Mouse (Mus musculus) cerebellum, postnatal 36 days (tissue): ENCODE data around the gene Gm28360.
"Not testable (repeated sequence)": the region's sequence is repeated elsewhere in the genome, so short reads cannot be mapped to it uniquely, and the experiment has no call there.

ENCODE experiments used
- DNase-seq, 2 experiments: peaks; one replicate each; pipeline ENCODE4 v3.0.0; 2021 to 2022; ENCODE audit warnings: mixed read lengths in 2 of 2

Gm28360 gene

GRCm38 (mm10) chr1:117829781-117830180 is at the start of gene Gm28360:
Gene Gm28360 (plus strand): TSS chr1:117830081.
- DNase-seq, result not testable (repeated sequence)

DNA sequence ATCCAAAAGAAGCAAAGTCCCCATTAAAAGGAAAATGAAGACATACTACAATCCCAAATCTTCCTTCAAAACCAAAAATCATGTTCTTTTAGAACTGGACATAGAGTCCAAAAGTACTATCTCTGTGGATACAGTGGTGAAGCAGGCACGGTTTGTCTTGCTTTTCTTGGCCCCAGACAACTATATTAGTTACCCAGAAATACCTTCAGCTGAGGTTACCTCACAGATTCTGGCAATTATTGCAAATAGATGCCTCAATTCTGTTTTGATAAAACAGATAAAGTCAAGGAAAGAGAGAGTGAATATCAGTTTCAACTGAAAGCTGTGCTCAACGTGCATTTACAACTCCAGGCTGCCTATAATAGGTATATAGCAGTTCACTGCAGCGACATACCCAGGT is 49.0 kb upstream of the Gm28360 start, which contains the start of gene B020011L13Rik:
Gene B020011L13Rik (plus strand): TSS at position 301 of the 400 bp plus-strand sequence.
- DNase-seq, result not testable (repeated sequence)

DNA sequence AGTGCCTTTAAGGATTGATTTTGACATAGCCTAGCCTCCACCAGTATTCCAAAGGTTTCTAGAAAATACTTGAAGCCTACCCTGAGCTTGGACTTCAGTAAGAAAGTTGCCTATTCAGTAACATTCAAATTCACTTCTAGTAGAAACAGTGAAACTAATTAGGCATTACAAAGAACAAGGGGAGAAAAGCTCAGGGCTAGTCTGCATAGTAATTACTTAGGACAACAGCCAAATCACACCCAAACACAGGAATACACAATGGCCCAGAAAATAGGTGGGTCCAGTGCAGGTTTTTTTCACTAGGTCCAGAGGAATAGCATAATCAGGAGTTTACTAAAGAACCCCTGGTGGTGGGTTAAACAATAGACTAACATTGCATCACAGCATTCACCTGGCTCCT is 13.6 kb upstream of the Gm28360 start:
- not testable (repeated sequence) for DNase-seq

- DNase-seq, result not testable (repeated sequence)
Observed at GRCm38 (mm10) chr1:117851718-117852117, 21.8 kb downstream of the Gm28360 start.
